19 mouse cellular contexts compared by ENCODE assay signal in genomic region chr15:67977210-67977609, GRCm38 (mm10).
A peak's percentile ranks its signal among the peaks of the same experiment; 100 is the strongest.
DNase-seq lines count a peak whose midpoint lies in the region; ATAC-seq and TF ChIP-seq lines count a peak whose summit lies in the region.
"Had no signal": no experiment of that assay in that cellular context is flagged by ENCODE, and none has a peak within 500 bp of the region (broad histone marks: within the 10 kb centered on the region; RNA-seq: fewer than 3 reads in every experiment).

No protein-coding gene starts in this region.

- no peaks in the 10 kb centered on the region for H3K27me3 ChIP-seq in forebrain, embryonic 15.5 days
- H3K27me3 ChIP-seq in forebrain, embryonic 11.5 days (ENCODE audit: control insufficient read depth, insufficient read depth, low read length) = no peaks in the 10 kb centered on the region
- H3K27me3 ChIP-seq: hindbrain, embryonic 13.5 days had no signal

- no peak overlapping the region for H3K4me2 ChIP-seq in forebrain, embryonic 15.5 days (replicated peaks)
- H3K4me2 ChIP-seq in forebrain, embryonic 11.5 days (ENCODE audit: low read depth, low read length, severe bottlenecking) = no peak overlapping the region
- H3K4me2 ChIP-seq: hindbrain, embryonic 13.5 days had no signal

- no peaks in the 10 kb centered on the region for H3K4me1 ChIP-seq in forebrain, embryonic 15.5 days
- no peaks in the 10 kb centered on the region for H3K4me1 ChIP-seq in forebrain, embryonic 11.5 days (replicated peaks; ENCODE audit: control insufficient read depth, insufficient read depth, low read length)
- H3K4me1 ChIP-seq: embryonic facial prominence, embryonic 10.5 days; heart, embryonic 10.5 days; hindbrain, embryonic 13.5 days had no signal

- no peak overlapping the region for H3K4me3 ChIP-seq in forebrain, embryonic 15.5 days
- no peak overlapping the region for H3K4me3 ChIP-seq in forebrain, embryonic 11.5 days (ENCODE audit: low read depth, low read length)
- no peak overlapping the region for H3K4me3 ChIP-seq in layer of hippocampus, adult 2 months
- H3K4me3 ChIP-seq: embryonic facial prominence, embryonic 10.5 days; heart, embryonic 10.5 days; hindbrain, embryonic 13.5 days had no signal

- no peak overlapping the region for H3K27ac ChIP-seq in forebrain, embryonic 15.5 days (replicated peaks)
- H3K27ac ChIP-seq in forebrain, embryonic 11.5 days (ENCODE audit: low read depth, low read length) = no peak overlapping the region
- H3K27ac ChIP-seq in layer of hippocampus, adult 2 months = no peak overlapping the region
- H3K27ac ChIP-seq: embryonic facial prominence, embryonic 10.5 days; heart, embryonic 10.5 days; hindbrain, embryonic 13.5 days; hindbrain, postnatal 0 days had no signal

- no peak for TF ChIP-seq CTCF in layer of hippocampus, adult 2 months (conservative IDR thresholded peaks at IDR 0.05)
- TF ChIP-seq CTCF in brain, embryonic 14.5 days (IDR thresholded peaks at IDR 0.05; ENCODE audit: borderline replicate concordance, extremely low read depth, insufficient read depth, insufficient read length) = no peak

- no peak for TF ChIP-seq POLR2A in brain, embryonic 14.5 days (IDR thresholded peaks at IDR 0.05; ENCODE audit: borderline replicate concordance, extremely low read depth, insufficient read depth, insufficient read length, poor library complexity, severe bottlenecking)

- no peaks in the 10 kb centered on the region for H3K9me3 ChIP-seq in forebrain, embryonic 15.5 days
- H3K9me3 ChIP-seq in forebrain, embryonic 11.5 days (ENCODE audit: control insufficient read depth, low read length) = no peaks in the 10 kb centered on the region
- H3K9me3 ChIP-seq: embryonic facial prominence, embryonic 10.5 days; heart, embryonic 10.5 days; hindbrain, embryonic 13.5 days had no signal

- H3K36me3 ChIP-seq in forebrain, embryonic 15.5 days = no peaks in the 10 kb centered on the region
- no peaks in the 10 kb centered on the region for H3K36me3 ChIP-seq in forebrain, embryonic 11.5 days (ENCODE audit: control insufficient read depth, insufficient read depth, low read length)
- H3K36me3 ChIP-seq: embryonic facial prominence, embryonic 10.5 days; heart, embryonic 10.5 days; hindbrain, embryonic 13.5 days had no signal

- ATAC-seq in forebrain, embryonic 15.5 days (replicated peaks) = peak; percentile 86
- ATAC-seq in forebrain, embryonic 11.5 days (replicated peaks; ENCODE audit: low FRiP score) = no peak
- ATAC-seq: hindbrain, postnatal 0 days had no signal

- no peak for DNase-seq in forebrain, embryonic 11.5 days (ENCODE audit: low spot score)
- peak; percentile 21 to 45 for DNase-seq in layer of hippocampus, adult 2 months (ENCODE audit: low spot score in 2 of 2)
- DNase-seq in layer of hippocampus, postnatal 10 days (ENCODE audit: low spot score in 2 of 2) = no peak
- DNase-seq in brain, embryonic 14.5 days (ENCODE audit: low read depth) = peak; percentile 50
- no peak for DNase-seq in adrenal gland, postnatal 4 days (ENCODE audit: low spot score in 2 of 2)
- no peak for DNase-seq in liver
- DNase-seq: adrenal gland, adult 2 months; adrenal gland, postnatal 25 days; cerebellum, adult 2 months; cerebellum, postnatal 10 days; gastrocnemius, postnatal 36 days; heart, adult 18-20 months; heart, postnatal 14 days; kidney, adult 11 months had no signal

- WGBS in forebrain, embryonic 15.5 days = 76% methylated on average over 2 of the region's 2 CpGs
- WGBS in forebrain, embryonic 11.5 days = 90% methylated on average over 2 of the region's 2 CpGs

- no peak overlapping the region for H3K9ac ChIP-seq in forebrain, embryonic 15.5 days (replicated peaks)
- H3K9ac ChIP-seq in forebrain, embryonic 11.5 days (ENCODE audit: low read length) = no peak overlapping the region
- H3K9ac ChIP-seq: hindbrain, embryonic 13.5 days had no signal

Comparison
In these comparisons a context has a peak if more than half of its experiments do, and no peak if none do; other contexts are left out.
1. DNase-seq: peak in layer of hippocampus, adult 2 months (2 of 2) and brain, embryonic 14.5 days (single experiment); none in forebrain, embryonic 11.5 days (single experiment), layer of hippocampus, postnatal 10 days (0 of 2), adrenal gland, postnatal 4 days (0 of 2) and liver (single experiment).